Mouse (Mus musculus): Measurements from ENCODE around the gene Rnf212b. TPM values are rescaled to one million over a fixed set of nuclear protein-coding genes. Genes with fewer than 3 reads are reported as not detected.

Gene Rnf212b
- polyA plus RNA-seq, 1 experiment from 2014 or later, result not detected

DNA sequence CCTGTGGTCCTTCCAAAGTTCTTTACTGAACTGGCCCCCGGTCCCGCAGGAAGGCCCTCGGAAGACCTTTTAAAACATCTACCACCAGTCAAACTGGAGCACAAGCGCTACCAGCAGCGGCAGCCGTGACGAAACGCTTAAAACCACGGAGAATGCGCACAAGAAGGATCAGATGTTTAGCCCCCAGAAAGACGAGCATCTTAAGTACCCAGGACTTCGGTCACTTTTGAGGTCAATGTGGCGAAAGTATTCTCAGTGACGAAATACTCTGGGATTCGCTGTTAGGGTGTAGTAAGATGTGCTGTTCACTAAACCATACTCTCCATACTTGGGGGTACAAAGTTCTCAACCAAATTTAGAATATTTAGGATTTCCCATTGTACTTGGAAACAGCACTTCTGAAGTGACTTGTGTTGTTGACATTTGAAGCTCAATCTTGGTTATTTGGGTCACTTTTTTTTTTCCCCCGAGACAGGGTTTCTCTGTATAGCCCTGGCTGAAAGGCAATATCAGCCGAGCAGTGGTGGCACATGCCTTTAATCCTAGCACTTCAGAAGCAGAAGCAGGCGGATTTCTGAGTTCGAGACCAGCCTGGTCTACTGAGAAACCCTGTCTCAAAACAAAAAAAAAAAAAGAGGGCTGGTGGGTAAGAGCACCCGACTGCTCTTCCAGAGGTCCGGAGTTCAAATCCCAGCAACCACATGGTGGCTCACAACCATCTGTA lies 50.5 kb downstream of the Rnf212b start:
- no peaks in the 10 kb centered on the region for H3K27me3 ChIP-seq (ENCODE audit: insufficient read depth, low read length)
- 12% methylated on average over 21 of the region's 21 CpGs for WGBS (ENCODE audit: insufficient replicate concordance)

DNA sequence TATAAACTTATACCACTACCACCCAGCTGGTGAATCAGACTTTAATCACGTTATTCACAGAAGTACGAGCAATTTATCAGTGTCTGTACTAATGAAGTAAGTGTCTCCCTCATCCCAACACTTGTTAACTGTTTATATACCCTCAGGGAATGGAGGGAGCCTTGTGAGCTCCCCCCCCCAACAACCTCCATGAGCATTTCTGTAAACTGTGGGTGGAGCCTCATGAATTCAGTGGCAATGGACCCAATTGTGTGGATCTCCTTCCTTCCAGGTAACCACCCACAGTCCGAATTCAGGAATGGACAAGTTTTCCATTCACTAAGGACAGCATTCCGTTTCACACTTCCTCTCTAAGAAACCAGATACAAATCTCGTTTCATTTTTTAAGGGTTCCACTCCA lies 51.7 kb downstream of the Rnf212b start:
- 64% methylated on average over 5 of the region's 5 CpGs for WGBS (ENCODE audit: insufficient replicate concordance)
- no peaks in the 10 kb centered on the region for H3K36me3 ChIP-seq (replicated peaks; ENCODE audit: insufficient read depth, low read length)
- TF ChIP-seq CTCF (IDR thresholded peaks at IDR 0.05; ENCODE audit: low read depth), result no peak
- no peak for TF ChIP-seq EP300 (IDR thresholded peaks at IDR 0.05; ENCODE audit: low read depth)

More for the DNA sequence above, 50.5 kb downstream of the Rnf212b start:
- TF ChIP-seq EP300 (IDR thresholded peaks at IDR 0.05; ENCODE audit: low read depth) (no peak), CTCF (IDR thresholded peaks at IDR 0.05; ENCODE audit: low read depth) (no peak)
- Histone ChIP-seq H3K4me2 (ENCODE audit: low read depth, low read length) (peak overlapping the region; percentile 96), H3K4me1 (ENCODE audit: insufficient read depth) (peaks cover 10% of the 10 kb centered on the region; the same call in 1 of the 2 replicates), H3K27ac (ENCODE audit: low read depth) (peak overlapping the region; percentile 67), H3K9ac (replicated peaks) (peak overlapping the region; percentile 92), H3K9me3 (ENCODE audit: low read length) (no peaks in the 10 kb centered on the region), H3K4me3 (ENCODE audit: low read depth, low read length) (peak overlapping the region; percentile 95), H3K36me3 (replicated peaks; ENCODE audit: insufficient read depth, low read length) (no peaks in the 10 kb centered on the region)
- DNase-seq (no peak), ATAC-seq (peak; percentile 9; the same call in 1 of the 2 replicates)

DNA sequence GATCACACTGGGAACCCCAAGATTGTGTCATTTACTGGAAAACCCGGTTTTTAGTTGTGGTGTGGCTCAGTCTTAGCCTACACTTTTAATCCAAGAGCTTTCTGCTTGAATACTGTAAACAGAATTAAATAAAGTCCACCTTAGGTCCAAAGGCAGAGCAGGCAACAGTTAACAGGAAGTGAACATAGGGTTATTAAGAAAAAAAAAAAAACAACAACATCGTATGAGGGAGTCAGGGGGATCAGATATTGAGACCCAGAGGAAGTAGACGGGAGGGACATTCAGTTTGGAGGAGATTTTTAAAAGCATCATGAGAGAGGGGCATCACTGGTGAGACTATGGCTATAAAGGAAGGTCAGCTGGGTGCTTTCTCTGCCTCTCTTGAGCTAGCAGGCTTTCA lies 52.3 kb downstream of the Rnf212b start:
- Histone ChIP-seq H3K27ac (ENCODE audit: low read depth) (no peak overlapping the region), H3K4me1 (ENCODE audit: insufficient read depth) (peaks cover 10% of the 10 kb centered on the region; the same call in 1 of the 2 replicates), H3K9me3 (ENCODE audit: low read length) (no peaks in the 10 kb centered on the region), H3K36me3 (replicated peaks; ENCODE audit: insufficient read depth, low read length) (no peaks in the 10 kb centered on the region), H3K27me3 (ENCODE audit: insufficient read depth, low read length) (no peaks in the 10 kb centered on the region), H3K4me2 (ENCODE audit: low read depth, low read length) (no peak overlapping the region), H3K9ac (replicated peaks) (no peak overlapping the region), H3K4me3 (ENCODE audit: low read depth, low read length) (no peak overlapping the region)
- ATAC-seq (no peak), DNase-seq (no peak)
- WGBS (ENCODE audit: insufficient replicate concordance), result 41% methylated on average over 3 of the region's 3 CpGs
- TF ChIP-seq CTCF (IDR thresholded peaks at IDR 0.05; ENCODE audit: low read depth), result no peak
- no peak for TF ChIP-seq EP300 (IDR thresholded peaks at IDR 0.05; ENCODE audit: low read depth)

More for the DNA sequence above, 51.7 kb downstream of the Rnf212b start:
- Histone ChIP-seq H3K4me2 (ENCODE audit: low read depth, low read length) (no peak overlapping the region), H3K27ac (ENCODE audit: low read depth) (no peak overlapping the region), H3K9ac (replicated peaks) (no peak overlapping the region), H3K4me1 (ENCODE audit: insufficient read depth) (peaks cover 10% of the 10 kb centered on the region; the same call in 1 of the 2 replicates), H3K27me3 (ENCODE audit: insufficient read depth, low read length) (no peaks in the 10 kb centered on the region), H3K9me3 (ENCODE audit: low read length) (no peaks in the 10 kb centered on the region), H3K4me3 (ENCODE audit: low read depth, low read length) (no peak overlapping the region)
- DNase-seq (no peak), ATAC-seq (no peak)

DNA sequence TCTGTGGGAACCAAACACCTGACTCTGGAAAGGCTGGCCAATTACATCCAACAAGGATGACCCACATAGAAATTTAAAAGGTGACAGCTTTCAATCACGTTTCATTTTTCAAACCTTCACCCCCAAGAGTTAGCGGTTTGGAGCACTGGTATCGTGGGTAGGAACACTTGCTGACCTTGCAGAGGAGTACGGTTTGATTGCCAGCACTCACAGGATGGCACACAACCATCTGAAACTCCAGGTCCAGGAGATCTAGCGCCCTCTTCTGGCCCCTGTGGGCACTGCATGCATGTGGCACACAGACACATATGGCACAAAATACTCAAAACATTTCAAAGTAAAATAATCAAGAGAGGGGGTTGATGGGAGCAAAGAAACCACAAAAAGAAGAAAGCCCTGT lies 53.0 kb downstream of the Rnf212b start:
- Histone ChIP-seq H3K36me3 (replicated peaks; ENCODE audit: insufficient read depth, low read length) (no peaks in the 10 kb centered on the region), H3K4me2 (ENCODE audit: low read depth, low read length) (no peak overlapping the region), H3K4me3 (ENCODE audit: low read depth, low read length) (no peak overlapping the region), H3K9me3 (ENCODE audit: low read length) (no peaks in the 10 kb centered on the region), H3K4me1 (ENCODE audit: insufficient read depth) (peaks cover 10% of the 10 kb centered on the region; the same call in 1 of the 2 replicates), H3K9ac (replicated peaks) (no peak overlapping the region), H3K27ac (ENCODE audit: low read depth) (no peak overlapping the region), H3K27me3 (ENCODE audit: insufficient read depth, low read length) (no peaks in the 10 kb centered on the region)
- 66% methylated on average over 5 of the region's 5 CpGs for WGBS (ENCODE audit: insufficient replicate concordance)
- TF ChIP-seq CTCF (IDR thresholded peaks at IDR 0.05; ENCODE audit: low read depth) (peak; percentile 71), EP300 (IDR thresholded peaks at IDR 0.05; ENCODE audit: low read depth) (no peak)
- peak; percentile 56 for DNase-seq
- ATAC-seq, result no peak

DNA sequence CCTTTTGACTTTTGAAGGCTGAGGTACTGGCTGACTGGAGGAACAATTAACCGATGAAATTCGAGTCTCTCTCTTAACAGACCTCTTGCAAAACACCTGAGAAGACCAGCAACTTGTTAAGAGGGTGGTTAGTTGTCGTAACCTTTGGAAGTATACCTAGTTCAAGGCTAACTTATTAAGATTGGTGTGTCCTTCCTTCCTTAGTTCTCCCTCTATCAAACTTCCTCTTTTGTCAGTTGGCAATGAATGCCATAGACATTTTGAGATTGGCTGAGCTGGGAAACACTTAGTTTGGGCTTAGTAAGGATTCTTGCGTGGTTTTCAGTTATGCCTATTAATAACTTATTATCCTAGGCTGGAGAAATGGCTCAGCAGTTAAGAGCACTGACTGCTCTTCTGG lies 54.1 kb downstream of the Rnf212b start:
- H3K36me3 ChIP-seq (replicated peaks; ENCODE audit: insufficient read depth, low read length), result no peaks in the 10 kb centered on the region
- H3K9me3 ChIP-seq (ENCODE audit: low read length), result no peaks in the 10 kb centered on the region
- no peak for ATAC-seq
- no peak for DNase-seq
- H3K4me1 ChIP-seq (ENCODE audit: insufficient read depth), result peaks cover 10% of the 10 kb centered on the region; the same call in 1 of the 2 replicates
- 64% methylated on average over 4 of the region's 4 CpGs for WGBS (ENCODE audit: insufficient replicate concordance)
- H3K9ac ChIP-seq (replicated peaks), result no peak overlapping the region
- H3K27me3 ChIP-seq (ENCODE audit: insufficient read depth, low read length), result no peaks in the 10 kb centered on the region
- TF ChIP-seq EP300 (IDR thresholded peaks at IDR 0.05; ENCODE audit: low read depth), result no peak
- no peak for TF ChIP-seq CTCF (IDR thresholded peaks at IDR 0.05; ENCODE audit: low read depth)
- no peak overlapping the region for H3K4me3 ChIP-seq (ENCODE audit: low read depth, low read length)
- no peak overlapping the region for H3K4me2 ChIP-seq (ENCODE audit: low read depth, low read length)
- H3K27ac ChIP-seq (ENCODE audit: low read depth), result no peak overlapping the region

DNA sequence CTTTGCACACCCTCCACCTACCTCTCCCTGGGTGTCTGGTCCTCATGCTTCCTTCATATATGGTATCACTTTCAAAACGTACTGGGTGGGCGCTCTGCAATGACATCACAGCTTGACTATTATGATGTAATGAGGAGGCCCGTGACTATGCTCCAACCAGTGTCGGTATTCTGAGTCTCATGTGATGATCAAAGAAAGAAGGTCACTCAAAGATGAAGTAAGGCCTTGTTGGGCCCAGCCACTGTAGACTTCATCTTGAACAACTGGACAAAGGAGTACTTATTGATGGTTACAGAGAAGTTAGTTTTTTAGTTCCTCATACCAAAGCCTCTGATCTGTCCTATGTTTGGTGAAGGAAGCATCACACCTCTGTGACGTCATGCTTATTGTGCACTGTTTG lies 56.9 kb downstream of the Rnf212b start, which contains the start of gene Homez:
Gene Homez (minus strand): TSS at position 101 of the 400 bp plus-strand sequence.
- Histone ChIP-seq H3K9ac (replicated peaks) (no peak within 1 kb of the TSS), H3K9me3 (ENCODE audit: low read length) (no peaks in the 10 kb centered on the region), H3K27ac (ENCODE audit: low read depth) (no peak within 1 kb of the TSS), H3K4me3 (ENCODE audit: low read depth, low read length) (no peak within 1 kb of the TSS), H3K4me2 (ENCODE audit: low read depth, low read length) (no peak within 1 kb of the TSS), H3K36me3 (replicated peaks; ENCODE audit: insufficient read depth, low read length) (no peaks in the 10 kb centered on the region), H3K27me3 (ENCODE audit: insufficient read depth, low read length) (no peaks in the 10 kb centered on the region), H3K4me1 (ENCODE audit: insufficient read depth) (peaks cover 4% of the 10 kb centered on the region)
- DNase-seq (no peak), ATAC-seq (no peak)
- WGBS (ENCODE audit: insufficient replicate concordance), result 77% methylated on average over 5 of the region's 5 CpGs
- TF ChIP-seq CTCF (IDR thresholded peaks at IDR 0.05; ENCODE audit: low read depth) (no peak), EP300 (IDR thresholded peaks at IDR 0.05; ENCODE audit: low read depth) (no peak)
